In the genomic region with DNA sequence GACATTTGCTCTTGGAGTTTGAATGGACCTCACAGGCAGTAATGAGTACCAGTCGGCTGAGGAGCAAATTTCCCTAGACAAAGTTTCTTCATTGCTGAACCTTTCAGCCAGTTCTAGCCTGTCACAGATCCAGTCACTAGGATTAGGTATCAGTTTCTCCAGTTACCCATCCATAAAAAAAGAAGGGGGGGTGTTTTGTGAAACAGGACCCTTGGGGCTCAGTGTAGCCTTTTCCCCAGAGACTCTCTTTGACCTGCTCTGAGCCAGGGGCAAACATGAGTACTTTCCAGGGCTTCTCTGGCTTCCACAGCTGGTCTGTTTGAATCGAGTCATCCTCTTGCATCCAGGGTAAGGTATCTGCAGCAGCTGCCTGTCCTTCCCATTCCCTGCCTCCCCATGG, we compare ENCODE assay signal across 30 mouse cellular contexts. TPM values are rescaled to one million over a fixed set of nuclear protein-coding genes. Genes with fewer than 3 reads are reported as not detected.
"Had no signal": no experiment of that assay in that cellular context is flagged by ENCODE, and none has a peak within 500 bp of the region (broad histone marks: within the 10 kb centered on the region; RNA-seq: fewer than 3 reads in every experiment).

No protein-coding gene starts in this region.

- ATAC-seq: hindbrain, postnatal 0 days; intestine, embryonic 16.5 days; liver, embryonic 12.5 days had no signal

- H3K9me3 ChIP-seq: heart, embryonic 15.5 days; hindbrain, embryonic 15.5 days; limb, embryonic 13.5 days; limb, embryonic 15.5 days; liver, embryonic 12.5 days had no signal

- H3K4me2 ChIP-seq: heart, embryonic 11.5 days; heart, embryonic 13.5 days; heart, embryonic 15.5 days; hindbrain, embryonic 13.5 days; hindbrain, embryonic 15.5 days; limb, embryonic 13.5 days; limb, embryonic 15.5 days; liver, embryonic 12.5 days had no signal

- H3K36me3 ChIP-seq: heart, embryonic 13.5 days; heart, embryonic 15.5 days; hindbrain, embryonic 13.5 days; hindbrain, embryonic 15.5 days; limb, embryonic 13.5 days; limb, embryonic 15.5 days; liver, embryonic 12.5 days had no signal

- H3K9ac ChIP-seq: heart, embryonic 13.5 days; heart, embryonic 15.5 days; hindbrain, embryonic 13.5 days; hindbrain, embryonic 15.5 days; limb, embryonic 13.5 days; limb, embryonic 15.5 days; liver, embryonic 12.5 days; liver, embryonic 14.5 days had no signal

- H3K27ac ChIP-seq: heart, adult 2 months; heart, embryonic 13.5 days; heart, embryonic 15.5 days; hindbrain, embryonic 13.5 days; hindbrain, embryonic 15.5 days; hindbrain, postnatal 0 days; limb, embryonic 13.5 days; limb, embryonic 15.5 days; liver, embryonic 12.5 days; liver, embryonic 14.5 days had no signal

- DNase-seq: gastrocnemius, postnatal 14 days; gastrocnemius, postnatal 36 days; heart, adult 11 months; heart, adult 2 months; heart, postnatal 14 days; heart, postnatal 36 days; kidney, adult 18-20 months; kidney, postnatal 10 days; kidney, postnatal 25 days; layer of hippocampus, adult 9-11 months; layer of hippocampus, postnatal 36 days had no signal

- H3K4me3 ChIP-seq: heart, adult 2 months; heart, embryonic 13.5 days; heart, embryonic 15.5 days; hindbrain, embryonic 13.5 days; hindbrain, embryonic 15.5 days; limb, embryonic 13.5 days; limb, embryonic 15.5 days; liver, embryonic 12.5 days had no signal

RNA-seq across cellular contexts. Expression of a gene that starts 5.4 kb away (rescaled TPM):
- total RNA-seq: gastrocnemius, adult 18-20 months; gastrocnemius, adult 8-10 months; gastrocnemius, postnatal 36 days; heart, adult 2 months; heart, postnatal 14 days; heart, postnatal 36 days; hematopoietic stem cell, adult 5-6 weeks; liver, adult 2 months had no signal
- polyA plus RNA-seq: heart, postnatal 0 days; large intestine, adult 2 months; limb, embryonic 11.5 days; liver, adult 2 months; liver, embryonic 16.5 days had no signal
